Mouse (Mus musculus) limb, embryonic 15.5 days (tissue): ENCODE measurements around the gene Mthfs. TPM values are rescaled to one million over a fixed set of nuclear protein-coding genes. Genes with fewer than 3 reads are reported as not detected.

ENCODE experiments used
- ATAC-seq: fragments of 200-750 bp; cut with Nextera tagmentation; 2 replicates; pipeline ENCODE4 v1.8.0; 2017; ENCODE audit warnings: low read depth, moderate TSS enrichment; ENCODE audit not compliant: insufficient number of reproducible peaks, low FRiP score, low TSS enrichment
- H3K27ac ChIP-seq: fragments of 300-500 bp; sonication (generic); 2 replicates; pipeline ENCODE4 v1.5.1; 2015; ENCODE audit warnings: moderate library complexity, mild to moderate bottlenecking, inconsistent platforms
- H3K27me3 ChIP-seq: fragments of 300-500 bp; sonication (generic); 2 replicates; pipeline ENCODE4 v1.6.1; 2015; ENCODE audit warnings: inconsistent platforms
- H3K36me3 ChIP-seq: fragments of 300-500 bp; sonication (generic); 2 replicates; pipeline ENCODE4 v1.6.1; 2015; ENCODE audit warnings: inconsistent platforms
- H3K4me1 ChIP-seq: fragments of 300-500 bp; sonication (generic); 2 replicates; pipeline ENCODE4 v1.6.1; 2015; ENCODE audit warnings: inconsistent platforms
- H3K4me2 ChIP-seq: fragments of 300-500 bp; sonication (generic); 2 replicates; pipeline ENCODE4 v1.6.1; 2015; ENCODE audit warnings: mild to moderate bottlenecking, inconsistent platforms
- H3K4me3 ChIP-seq: fragments of 300-500 bp; sonication (generic); 2 replicates; pipeline ENCODE4 v1.5.1; 2015; ENCODE audit warnings: mild to moderate bottlenecking, inconsistent platforms
- H3K9ac ChIP-seq: fragments of 300-500 bp; sonication (generic); 2 replicates; pipeline ENCODE4 v1.6.1; 2015; ENCODE audit warnings: inconsistent platforms
- H3K9me3 ChIP-seq: fragments of 300-500 bp; sonication (generic); 2 replicates; pipeline ENCODE4 v1.6.1; 2016; ENCODE audit warnings: inconsistent platforms
- WGBS: fragments of 180-500 bp; shearing (Covaris S2); methylation state at CpG from one replicate; pipeline ENCODE4 v1.1.7; 2015; 5-methylcytosine and 5-hydroxymethylcytosine counted together
- polyA plus RNA-seq: library from polyadenylated mRNA; unstranded; fragments of >200 nt; fragmentation: Nextera tagmentation; extraction: Ambion mirVana; gene quantifications from 2 replicates; pipeline ENCODE4 v1.2.1, GENCODE M21; 2015

Mthfs gene
- polyA plus RNA-seq, 1 experiment from 2014 or later = 34.3 TPM

- no peaks in the 10 kb centered on the region for H3K9me3 ChIP-seq
- no peaks in the 10 kb centered on the region for H3K27me3 ChIP-seq
- no peak overlapping the region for H3K9ac ChIP-seq
- no peak overlapping the region for H3K27ac ChIP-seq
- no peaks in the 10 kb centered on the region for H3K36me3 ChIP-seq
- H3K4me3 ChIP-seq = no peak overlapping the region
- no peak overlapping the region for H3K4me2 ChIP-seq
- no peaks in the 10 kb centered on the region for H3K4me1 ChIP-seq
- WGBS = 92% methylated on average over 3 of the region's 3 CpGs
- no peak for ATAC-seq
Observed at GRCm38 (mm10) chr9:89263968-89264367, 53.5 kb downstream of the Mthfs start.

DNA sequence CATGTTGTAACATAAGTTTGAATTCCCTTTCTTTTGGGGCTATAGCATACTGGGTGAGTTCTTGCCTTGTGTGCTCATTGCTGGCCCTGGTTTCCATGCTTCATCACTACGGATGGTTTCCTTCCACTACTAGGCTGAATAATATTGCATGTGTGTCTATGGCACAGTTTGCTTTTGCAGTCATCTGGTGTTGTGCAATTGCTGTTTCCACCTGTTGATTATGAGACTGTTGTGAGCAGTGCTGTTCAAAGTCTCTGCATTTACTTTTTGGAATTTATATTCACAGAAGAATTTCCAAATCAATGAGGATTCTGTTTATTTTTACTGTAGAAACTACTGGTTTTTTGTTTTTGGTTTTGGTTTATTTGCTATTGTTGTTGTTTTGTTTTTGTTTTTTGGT, 54.1 kb downstream of the Mthfs start:
- WGBS = 84% methylated on average over 1 of the region's 1 CpGs
- H3K4me3 ChIP-seq = no peak overlapping the region
- no peaks in the 10 kb centered on the region for H3K27me3 ChIP-seq
- H3K9me3 ChIP-seq = no peaks in the 10 kb centered on the region
- H3K9ac ChIP-seq = no peak overlapping the region
- no peaks in the 10 kb centered on the region for H3K36me3 ChIP-seq
- no peak for ATAC-seq
- no peak overlapping the region for H3K4me2 ChIP-seq
- H3K4me1 ChIP-seq = no peaks in the 10 kb centered on the region
- H3K27ac ChIP-seq = no peak overlapping the region

DNA sequence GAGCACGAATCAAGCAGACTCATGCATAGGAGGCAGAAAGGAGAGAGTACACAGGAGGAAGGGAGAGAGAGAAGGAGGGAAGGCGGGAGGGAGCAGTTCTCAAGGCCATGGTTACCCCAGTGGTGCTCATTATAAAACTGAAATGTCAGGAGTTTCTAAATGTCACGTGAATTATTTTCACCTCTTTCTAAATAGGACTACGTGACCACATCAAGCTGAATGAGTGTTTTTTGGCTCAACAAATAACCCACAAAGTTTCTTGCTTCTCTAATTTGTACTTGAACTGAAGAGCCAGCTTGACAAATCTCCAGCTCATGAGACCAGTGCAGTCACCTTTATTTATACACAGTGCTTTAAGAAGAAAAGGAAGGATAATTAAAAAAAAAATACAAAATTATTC, 56.6 kb downstream of the Mthfs start:
- Histone ChIP-seq H3K9ac (no peak overlapping the region), H3K4me2 (no peak overlapping the region), H3K36me3 (no peaks in the 10 kb centered on the region), H3K4me3 (no peak overlapping the region), H3K9me3 (no peaks in the 10 kb centered on the region), H3K27me3 (no peaks in the 10 kb centered on the region), H3K27ac (no peak overlapping the region), H3K4me1 (no peaks in the 10 kb centered on the region)
- no peak for ATAC-seq
- 67% methylated on average over 4 of the region's 4 CpGs for WGBS

DNA sequence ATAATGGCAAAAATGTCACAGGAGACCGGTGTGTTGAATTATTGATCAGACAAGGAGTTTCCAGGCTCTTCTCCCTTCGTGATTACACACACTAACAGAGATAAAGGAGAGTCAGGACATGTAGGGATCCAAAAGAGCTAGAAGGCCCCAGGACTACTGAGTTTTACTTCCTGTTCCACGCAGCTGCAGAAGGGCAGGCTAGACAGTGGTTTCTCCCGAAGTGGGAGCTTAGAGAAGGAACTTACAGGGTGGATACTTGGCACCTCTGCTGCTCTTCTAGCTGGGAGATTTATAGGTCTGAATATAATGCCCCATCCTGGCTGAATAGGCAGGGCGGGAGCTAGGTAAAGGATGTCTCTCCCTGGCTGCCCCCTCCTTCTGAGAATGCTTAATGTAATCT, 57.1 kb downstream of the Mthfs start:
- Histone ChIP-seq H3K9ac (no peak overlapping the region), H3K36me3 (no peaks in the 10 kb centered on the region), H3K4me3 (no peak overlapping the region), H3K27ac (no peak overlapping the region), H3K4me1 (no peaks in the 10 kb centered on the region), H3K4me2 (no peak overlapping the region), H3K27me3 (no peaks in the 10 kb centered on the region), H3K9me3 (no peaks in the 10 kb centered on the region)
- ATAC-seq = no peak
- 52% methylated on average over 5 of the region's 5 CpGs for WGBS

- Histone ChIP-seq H3K36me3 (no peaks in the 10 kb centered on the region), H3K9me3 (no peaks in the 10 kb centered on the region), H3K4me2 (no peak overlapping the region), H3K4me1 (no peaks in the 10 kb centered on the region), H3K4me3 (no peak overlapping the region), H3K9ac (no peak overlapping the region), H3K27ac (no peak overlapping the region), H3K27me3 (no peaks in the 10 kb centered on the region)
- ATAC-seq = no peak
- 54% methylated on average over 2 of the region's 2 CpGs for WGBS
Observed at GRCm38 (mm10) chr9:89270376-89270775, 59.9 kb downstream of the Mthfs start.

DNA sequence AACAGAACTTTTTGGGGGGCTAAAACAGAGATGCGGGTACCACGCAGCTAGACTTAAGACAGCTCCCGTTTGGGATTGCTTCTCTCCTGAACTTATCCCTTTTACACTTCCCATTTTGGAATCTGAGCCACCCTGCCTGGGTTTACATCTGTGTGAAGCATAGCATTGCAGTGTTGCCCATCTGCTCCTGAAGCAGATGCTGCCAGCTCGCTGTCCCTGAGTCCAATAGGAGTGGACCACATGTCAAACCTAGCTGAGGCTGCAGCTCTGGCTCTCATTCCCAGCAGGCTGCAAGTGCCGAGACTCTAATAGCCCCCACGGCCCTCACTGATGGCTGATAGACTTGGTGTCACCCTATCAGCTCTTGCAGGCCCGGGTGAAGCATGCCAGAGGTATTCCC, 63.3 kb downstream of the Mthfs start:
- Histone ChIP-seq H3K27me3 (no peaks in the 10 kb centered on the region), H3K4me3 (no peak overlapping the region), H3K9ac (no peak overlapping the region), H3K4me2 (no peak overlapping the region), H3K4me1 (no peaks in the 10 kb centered on the region), H3K9me3 (no peaks in the 10 kb centered on the region), H3K27ac (no peak overlapping the region), H3K36me3 (no peaks in the 10 kb centered on the region)
- WGBS = 69% methylated on average over 7 of the region's 7 CpGs
- no peak for ATAC-seq

DNA sequence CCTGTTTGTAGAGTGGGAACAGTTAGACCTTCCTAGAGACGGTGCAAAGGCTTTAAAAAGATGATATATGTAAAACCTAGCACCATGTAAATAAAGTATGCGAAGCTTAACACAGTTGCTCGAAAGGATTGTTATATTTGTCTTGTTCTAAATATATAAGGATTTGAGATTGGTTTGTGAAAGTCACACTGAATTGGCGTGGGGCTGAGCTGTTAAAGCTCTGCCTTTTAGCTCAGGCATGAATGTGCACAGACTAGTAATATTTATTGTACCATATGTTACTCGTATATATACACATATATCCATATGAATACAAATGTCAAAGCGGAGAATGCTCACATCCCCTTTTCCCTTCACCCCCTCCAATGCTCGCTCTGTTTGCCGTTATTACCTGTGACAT, 67.7 kb downstream of the Mthfs start:
- no peaks in the 10 kb centered on the region for H3K36me3 ChIP-seq
- H3K9ac ChIP-seq = no peak overlapping the region
- H3K4me1 ChIP-seq = no peaks in the 10 kb centered on the region
- no peak overlapping the region for H3K4me3 ChIP-seq
- no peak overlapping the region for H3K27ac ChIP-seq
- WGBS = 75% methylated on average over 8 of the region's 8 CpGs
- H3K27me3 ChIP-seq = no peaks in the 10 kb centered on the region
- H3K4me2 ChIP-seq = no peak overlapping the region
- no peak for ATAC-seq
- no peaks in the 10 kb centered on the region for H3K9me3 ChIP-seq

GRCm38 (mm10) chr9:89282374-89283068, 72.0 kb downstream of the Mthfs start:
- Histone ChIP-seq H3K4me1 (no peaks in the 10 kb centered on the region), H3K4me2 (no peak overlapping the region), H3K9ac (no peak overlapping the region), H3K27ac (no peak overlapping the region), H3K9me3 (no peaks in the 10 kb centered on the region), H3K4me3 (no peak overlapping the region), H3K36me3 (no peaks in the 10 kb centered on the region), H3K27me3 (no peaks in the 10 kb centered on the region)
- WGBS = 94% methylated on average over 2 of the region's 2 CpGs
- ATAC-seq = no peak

DNA sequence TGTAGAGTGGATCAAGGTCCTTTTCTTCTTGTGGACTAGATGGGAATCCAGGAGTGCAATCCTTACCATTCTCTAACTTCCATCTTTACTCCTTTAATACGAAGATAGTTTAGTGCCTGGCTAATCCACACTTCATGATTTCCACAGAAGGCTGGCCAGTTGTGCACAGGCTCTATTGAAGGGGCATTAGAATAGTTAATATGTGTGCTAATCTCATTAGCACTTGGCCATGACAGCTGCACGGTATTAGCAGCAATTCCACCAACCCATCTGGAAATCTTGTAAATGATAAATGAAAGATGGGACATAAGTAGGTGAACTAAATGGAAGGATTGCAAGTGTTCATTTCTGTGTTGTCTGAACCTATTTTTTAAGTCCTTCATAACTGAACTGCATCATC, 77.6 kb downstream of the Mthfs start:
- Histone ChIP-seq H3K9ac (no peak overlapping the region), H3K4me3 (no peak overlapping the region), H3K27me3 (no peaks in the 10 kb centered on the region), H3K27ac (no peak overlapping the region), H3K9me3 (no peaks in the 10 kb centered on the region), H3K36me3 (no peaks in the 10 kb centered on the region), H3K4me1 (no peaks in the 10 kb centered on the region), H3K4me2 (no peak overlapping the region)
- 74% methylated on average over 2 of the region's 2 CpGs for WGBS
- no peak for ATAC-seq

- H3K27ac ChIP-seq = no peak overlapping the region
- H3K9me3 ChIP-seq = no peaks in the 10 kb centered on the region
- H3K4me3 ChIP-seq = no peak overlapping the region
- H3K9ac ChIP-seq = no peak overlapping the region
- no peak overlapping the region for H3K4me2 ChIP-seq
- 89% methylated on average over 3 of the region's 3 CpGs for WGBS
- H3K27me3 ChIP-seq = no peaks in the 10 kb centered on the region
- H3K4me1 ChIP-seq = no peaks in the 10 kb centered on the region
- no peaks in the 10 kb centered on the region for H3K36me3 ChIP-seq
- no peak for ATAC-seq
Observed at GRCm38 (mm10) chr9:89293364-89293763, 82.9 kb downstream of the Mthfs start.

- Histone ChIP-seq H3K4me1 (no peaks in the 10 kb centered on the region), H3K9ac (no peak overlapping the region), H3K27ac (no peak overlapping the region), H3K27me3 (no peaks in the 10 kb centered on the region), H3K4me2 (no peak overlapping the region), H3K36me3 (no peaks in the 10 kb centered on the region), H3K4me3 (no peak overlapping the region), H3K9me3 (no peaks in the 10 kb centered on the region)
- ATAC-seq = no peak
- WGBS = 68% methylated on average over 3 of the region's 3 CpGs
Observed at GRCm38 (mm10) chr9:89294121-89294520, 83.6 kb downstream of the Mthfs start.

GRCm38 (mm10) chr9:89305637-89306036, 95.2 kb downstream of the Mthfs start:
- Histone ChIP-seq H3K4me1 (no peaks in the 10 kb centered on the region), H3K27ac (no peak overlapping the region), H3K27me3 (no peaks in the 10 kb centered on the region), H3K9me3 (no peaks in the 10 kb centered on the region), H3K4me3 (no peak overlapping the region), H3K36me3 (no peaks in the 10 kb centered on the region), H3K4me2 (no peak overlapping the region), H3K9ac (no peak overlapping the region)
- ATAC-seq = no peak
- WGBS = 56% methylated on average over 2 of the region's 2 CpGs
